Mouse (Mus musculus): ENCODE results near the gene C2cd2. TPM values are rescaled to one million over a fixed set of nuclear protein-coding genes. Genes with fewer than 3 reads are reported as not detected.
A peak's percentile ranks its signal among the peaks of the same experiment; 100 is the strongest.

The C2cd2 gene
- total and polyA plus RNA-seq, 3 experiments: 9.8 to 19.7 (median 10.4) TPM

DNA sequence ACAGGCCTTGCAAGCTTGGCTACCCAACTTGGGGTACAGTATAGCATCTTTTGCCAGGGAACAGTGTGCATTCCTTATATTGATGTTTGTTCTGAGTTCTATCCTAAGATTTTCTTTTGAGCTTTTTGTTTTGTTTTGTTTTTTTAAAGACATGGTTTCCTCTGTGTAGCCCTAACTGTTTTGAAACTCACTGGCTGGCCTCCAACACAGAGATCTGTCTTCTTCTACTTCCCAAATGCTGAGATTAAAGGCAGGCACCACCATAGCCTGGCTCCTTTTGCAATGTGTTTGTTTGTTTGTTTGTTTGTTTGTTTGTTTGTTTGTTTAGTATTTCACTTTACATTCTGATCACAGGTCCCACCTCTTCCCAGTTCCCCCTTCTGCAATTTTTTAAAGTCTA is 32.2 kb downstream of the C2cd2 start:
- peaks cover 20% of the 10 kb centered on the region for H3K4me1 ChIP-seq (ENCODE audit: insufficient read depth, low read depth, low read length)
- H3K27me3 ChIP-seq (ENCODE audit: insufficient read depth, low read length): peaks cover 29% of the 10 kb centered on the region
- H3K9me3 ChIP-seq (replicated peaks): no peaks in the 10 kb centered on the region
- no peak for ATAC-seq (ENCODE audit: extremely low read depth, insufficient number of reproducible peaks, low FRiP score, poor library complexity, severe bottlenecking)
- no peaks in the 10 kb centered on the region for H3K36me3 ChIP-seq (replicated peaks)
- H3K4me3 ChIP-seq (ENCODE audit: low read depth, low read length): no peak overlapping the region
- no peak for TF ChIP-seq POLR2AphosphoS5 (IDR thresholded peaks at IDR 0.05; ENCODE audit: insufficient replicate concordance, low read depth, low read length)
- no peak for DNase-seq (ENCODE audit: low spot score)

- Histone ChIP-seq H3K4me3 (ENCODE audit: low read depth, low read length) (no peak overlapping the region), H3K36me3 (replicated peaks) (no peaks in the 10 kb centered on the region), H3K9me3 (replicated peaks) (no peaks in the 10 kb centered on the region), H3K4me1 (ENCODE audit: insufficient read depth, low read depth, low read length) (peaks cover 27% of the 10 kb centered on the region), H3K27me3 (ENCODE audit: insufficient read depth, low read length) (peaks cover 26% of the 10 kb centered on the region)
- ATAC-seq (ENCODE audit: extremely low read depth, insufficient number of reproducible peaks, low FRiP score, poor library complexity, severe bottlenecking) (no peak), DNase-seq (ENCODE audit: low spot score) (no peak)
- TF ChIP-seq TAL1 (conservative IDR thresholded peaks at IDR 0.05; ENCODE audit: low read depth, low read length): no peak
- TF ChIP-seq GATA1 (IDR thresholded peaks at IDR 0.05; ENCODE audit: borderline replicate concordance, low read length): no peak
- no peak for TF ChIP-seq POLR2AphosphoS5 (IDR thresholded peaks at IDR 0.05; ENCODE audit: insufficient replicate concordance, low read depth, low read length)
- no peak for TF ChIP-seq GATA2 (IDR thresholded peaks at IDR 0.05; ENCODE audit: borderline replicate concordance, low read depth, low read length)
- TF ChIP-seq CTCF (IDR thresholded peaks at IDR 0.05; ENCODE audit: low read depth, low read length): no peak
Observed at GRCm38 (mm10) chr16:97929520-97929919, 32.9 kb downstream of the C2cd2 start.

DNA sequence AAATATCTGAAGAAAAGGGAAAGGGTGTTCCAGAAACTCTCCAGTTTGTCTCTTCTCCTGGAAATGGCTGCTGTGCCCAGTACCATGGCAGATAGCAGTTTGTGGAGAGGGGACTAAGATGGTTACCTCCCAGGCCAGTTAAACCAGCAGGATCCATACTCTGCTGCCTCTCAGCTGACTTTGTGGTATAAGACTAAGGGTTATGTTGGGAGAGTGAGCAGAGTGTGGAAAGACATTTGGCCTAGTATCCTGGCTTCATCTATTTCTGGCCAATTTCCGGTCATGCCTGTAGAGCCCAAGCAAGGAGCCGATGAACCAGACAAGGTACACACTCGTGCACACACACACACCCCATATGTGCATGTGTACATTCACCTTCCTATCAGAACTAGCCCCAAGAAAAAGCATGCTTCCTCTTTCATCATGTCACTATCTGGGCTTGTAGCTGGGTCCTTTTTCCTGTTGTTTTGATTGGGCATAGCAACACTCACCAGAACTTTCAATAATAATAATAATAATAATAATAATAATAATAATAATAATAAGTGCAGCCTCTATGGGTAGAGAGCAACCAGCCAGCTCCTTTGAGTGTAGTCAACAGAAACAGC is 35.0 kb downstream of the C2cd2 start:
- peaks cover 19% of the 10 kb centered on the region for H3K27me3 ChIP-seq (ENCODE audit: insufficient read depth, low read length)
- TF ChIP-seq TAL1 (conservative IDR thresholded peaks at IDR 0.05; ENCODE audit: low read depth, low read length): no peak
- no peak for TF ChIP-seq CTCF (IDR thresholded peaks at IDR 0.05; ENCODE audit: low read depth, low read length)
- no peak for TF ChIP-seq GATA2 (IDR thresholded peaks at IDR 0.05; ENCODE audit: borderline replicate concordance, low read depth, low read length)
- no peak for TF ChIP-seq GATA1 (IDR thresholded peaks at IDR 0.05; ENCODE audit: borderline replicate concordance, low read length)
- no peak for TF ChIP-seq POLR2AphosphoS5 (IDR thresholded peaks at IDR 0.05; ENCODE audit: insufficient replicate concordance, low read depth, low read length)
- DNase-seq (ENCODE audit: low spot score): no peak
- peaks cover 42% of the 10 kb centered on the region for H3K4me1 ChIP-seq (ENCODE audit: insufficient read depth, low read depth, low read length)
- no peaks in the 10 kb centered on the region for H3K9me3 ChIP-seq (replicated peaks)
- no peak overlapping the region for H3K4me3 ChIP-seq (ENCODE audit: low read depth, low read length)
- no peaks in the 10 kb centered on the region for H3K36me3 ChIP-seq (replicated peaks)
- no peak for ATAC-seq (ENCODE audit: extremely low read depth, insufficient number of reproducible peaks, low FRiP score, poor library complexity, severe bottlenecking)

GRCm38 (mm10) chr16:97926381-97926780 is 36.0 kb downstream of the C2cd2 start:
- Histone ChIP-seq H3K4me3 (ENCODE audit: low read depth, low read length) (peak overlapping the region; percentile 18; the same call in 1 of the 2 replicates), H3K36me3 (replicated peaks) (no peaks in the 10 kb centered on the region), H3K9me3 (replicated peaks) (no peaks in the 10 kb centered on the region), H3K27me3 (ENCODE audit: insufficient read depth, low read length) (peaks cover 18% of the 10 kb centered on the region), H3K4me1 (ENCODE audit: insufficient read depth, low read depth, low read length) (peaks cover 52% of the 10 kb centered on the region)
- ATAC-seq (ENCODE audit: extremely low read depth, insufficient number of reproducible peaks, low FRiP score, poor library complexity, severe bottlenecking) (no peak), DNase-seq (ENCODE audit: low spot score) (no peak)
- no peak for TF ChIP-seq GATA2 (IDR thresholded peaks at IDR 0.05; ENCODE audit: borderline replicate concordance, low read depth, low read length)
- TF ChIP-seq CTCF (IDR thresholded peaks at IDR 0.05; ENCODE audit: low read depth, low read length): no peak
- no peak for TF ChIP-seq TAL1 (conservative IDR thresholded peaks at IDR 0.05; ENCODE audit: low read depth, low read length)

DNA sequence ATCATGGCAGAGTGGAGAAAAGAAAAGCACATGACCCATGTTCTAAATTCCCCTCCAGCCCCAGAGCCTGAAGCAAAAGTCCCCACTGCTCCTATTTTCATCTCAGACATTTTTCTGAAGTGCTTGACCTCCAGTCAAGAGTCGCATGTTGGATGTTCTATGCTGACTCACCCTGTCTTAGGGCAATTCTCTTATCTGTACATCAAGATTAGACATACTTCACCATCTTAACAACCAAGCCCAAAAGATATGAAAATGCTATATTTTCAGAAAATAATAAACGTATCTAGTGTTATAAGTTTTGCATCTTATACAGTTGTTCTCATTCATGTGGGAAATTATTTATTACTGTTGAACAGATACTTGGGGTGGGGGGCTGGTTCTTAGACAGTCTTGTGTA is 36.6 kb downstream of the C2cd2 start:
- no peak overlapping the region; the same call in 1 of the 2 replicates for H3K4me3 ChIP-seq (ENCODE audit: low read depth, low read length)
- TF ChIP-seq GATA2 (IDR thresholded peaks at IDR 0.05; ENCODE audit: borderline replicate concordance, low read depth, low read length) (no peak), GATA1 (IDR thresholded peaks at IDR 0.05; ENCODE audit: borderline replicate concordance, low read length) (no peak), TAL1 (conservative IDR thresholded peaks at IDR 0.05; ENCODE audit: low read depth, low read length) (no peak), CTCF (IDR thresholded peaks at IDR 0.05; ENCODE audit: low read depth, low read length) (no peak), POLR2AphosphoS5 (IDR thresholded peaks at IDR 0.05; ENCODE audit: insufficient replicate concordance, low read depth, low read length) (no peak)
- H3K27me3 ChIP-seq (ENCODE audit: insufficient read depth, low read length): peaks cover 11% of the 10 kb centered on the region
- no peaks in the 10 kb centered on the region for H3K36me3 ChIP-seq (replicated peaks)
- H3K4me1 ChIP-seq (ENCODE audit: insufficient read depth, low read depth, low read length): peaks cover 56% of the 10 kb centered on the region
- ATAC-seq (ENCODE audit: extremely low read depth, insufficient number of reproducible peaks, low FRiP score, poor library complexity, severe bottlenecking) (no peak), DNase-seq (ENCODE audit: low spot score) (no peak)
- no peaks in the 10 kb centered on the region for H3K9me3 ChIP-seq (replicated peaks)

DNA sequence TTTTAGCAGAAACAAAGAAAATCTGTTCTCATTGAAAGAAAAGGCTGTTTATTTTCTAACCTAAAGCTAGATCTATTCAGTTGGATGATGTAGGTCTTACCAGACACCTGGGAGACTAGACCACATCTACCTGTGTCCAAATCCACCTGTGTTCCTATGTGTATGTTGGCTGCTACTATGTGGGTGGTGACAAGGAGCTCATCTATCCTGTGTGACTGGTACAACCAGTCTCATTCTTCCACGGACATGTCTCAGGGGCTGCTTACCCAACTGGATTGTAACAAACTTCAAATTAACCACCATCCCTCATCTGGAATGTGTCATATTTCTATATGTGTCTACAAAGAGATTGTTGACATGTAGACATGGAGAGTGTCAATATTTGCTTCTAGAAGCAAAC is 38.7 kb downstream of the C2cd2 start:
- TF ChIP-seq GATA2 (IDR thresholded peaks at IDR 0.05; ENCODE audit: borderline replicate concordance, low read depth, low read length) (no peak), CTCF (IDR thresholded peaks at IDR 0.05; ENCODE audit: low read depth, low read length) (no peak), POLR2AphosphoS5 (IDR thresholded peaks at IDR 0.05; ENCODE audit: insufficient replicate concordance, low read depth, low read length) (no peak)
- Histone ChIP-seq H3K27me3 (ENCODE audit: insufficient read depth, low read length) (peaks cover 6% of the 10 kb centered on the region), H3K4me3 (ENCODE audit: low read depth, low read length) (no peak overlapping the region), H3K4me1 (ENCODE audit: insufficient read depth, low read depth, low read length) (peaks cover 68% of the 10 kb centered on the region), H3K9me3 (replicated peaks) (no peaks in the 10 kb centered on the region), H3K36me3 (replicated peaks) (peaks cover 6% of the 10 kb centered on the region)
- no peak for DNase-seq (ENCODE audit: low spot score)
- no peak for ATAC-seq (ENCODE audit: extremely low read depth, insufficient number of reproducible peaks, low FRiP score, poor library complexity, severe bottlenecking)

- TF ChIP-seq GATA2 (IDR thresholded peaks at IDR 0.05; ENCODE audit: borderline replicate concordance, low read depth, low read length) (no peak), POLR2AphosphoS5 (IDR thresholded peaks at IDR 0.05; ENCODE audit: insufficient replicate concordance, low read depth, low read length) (no peak), TAL1 (conservative IDR thresholded peaks at IDR 0.05; ENCODE audit: low read depth, low read length) (no peak), GATA1 (IDR thresholded peaks at IDR 0.05; ENCODE audit: borderline replicate concordance, low read length) (no peak), CTCF (IDR thresholded peaks at IDR 0.05; ENCODE audit: low read depth, low read length) (no peak)
- peaks cover 68% of the 10 kb centered on the region for H3K4me1 ChIP-seq (ENCODE audit: insufficient read depth, low read depth, low read length)
- H3K9me3 ChIP-seq (replicated peaks): no peaks in the 10 kb centered on the region
- H3K36me3 ChIP-seq (replicated peaks): peaks cover 8% of the 10 kb centered on the region
- H3K4me3 ChIP-seq (ENCODE audit: low read depth, low read length): peak overlapping the region; percentile 91
- H3K27me3 ChIP-seq (ENCODE audit: insufficient read depth, low read length): no peaks in the 10 kb centered on the region
- ATAC-seq (ENCODE audit: extremely low read depth, insufficient number of reproducible peaks, low FRiP score, poor library complexity, severe bottlenecking): no peak
- DNase-seq (ENCODE audit: low spot score): no peak
Observed at GRCm38 (mm10) chr16:97922779-97923126, 39.6 kb downstream of the C2cd2 start.
